Mouse (Mus musculus): Measurements from ENCODE around the gene Hnf1b.

DNA sequence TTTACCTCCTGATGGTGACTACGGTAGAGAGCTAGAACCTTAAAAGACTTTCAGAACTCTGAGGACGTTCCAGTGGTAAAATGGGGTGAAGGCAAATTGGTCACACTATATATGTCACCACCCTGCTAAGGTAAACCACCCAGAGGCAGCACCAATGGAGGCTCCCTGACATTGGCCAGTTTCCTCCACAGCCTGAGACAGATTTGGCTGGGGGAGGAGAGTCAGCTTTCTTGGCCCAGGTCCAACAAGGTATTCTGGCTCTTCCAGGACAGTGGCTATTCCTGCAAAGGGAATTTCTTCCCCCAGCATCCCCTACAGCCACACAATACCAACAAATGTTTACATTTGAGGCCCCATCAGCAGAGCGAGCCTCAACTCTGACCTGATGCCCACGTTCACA, 31.9 kb upstream of the Hnf1b start:
- no peak for TF ChIP-seq CTCF (IDR thresholded peaks at IDR 0.05; ENCODE audit: low read depth)
- TF ChIP-seq EP300 (IDR thresholded peaks at IDR 0.05; ENCODE audit: low read depth) = no peak
